Mouse (Mus musculus) urinary bladder, adult 18-20 months (tissue): ENCODE measurements around the gene Neu4.
"Not testable (repeated sequence)": the region's sequence is repeated elsewhere in the genome, so short reads cannot be mapped to it uniquely, and the experiment has no call there.

ENCODE experiments used
- DNase-seq, 2 experiments: peaks; one replicate each; pipeline ENCODE4 v3.0.0; 2022; ENCODE audit warnings: low spot score in 2 of 2, mixed read lengths in 2 of 2

Gene Neu4

DNA sequence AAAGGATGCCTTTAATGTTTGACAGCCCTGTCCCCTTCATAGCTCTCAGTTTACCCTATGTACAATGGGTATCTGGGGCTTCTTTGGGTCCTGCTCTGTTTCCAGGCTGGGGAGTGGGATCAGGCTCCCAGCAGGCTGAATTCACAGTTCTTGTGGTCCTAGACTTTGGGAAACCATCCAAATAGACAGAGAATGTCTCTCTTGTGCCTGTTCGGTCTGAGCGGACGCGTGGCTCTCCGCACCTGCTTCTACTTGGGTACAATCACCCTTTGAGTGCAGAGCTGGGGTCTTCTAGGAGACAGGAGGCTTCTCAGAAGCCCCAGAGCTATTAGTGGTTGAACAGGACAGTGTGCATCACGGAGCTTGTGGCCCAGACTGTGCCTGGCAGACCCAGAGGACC lies at the start of gene Neu4:
Gene Neu4, plus strand, starts transcription at position 301 of the 400 bp plus-strand sequence.
- DNase-seq, result no peak

- DNase-seq, result not testable (repeated sequence)
Observed at GRCm38 (mm10) chr1:93970797-93971196, 49.5 kb upstream of the Neu4 start.

DNA sequence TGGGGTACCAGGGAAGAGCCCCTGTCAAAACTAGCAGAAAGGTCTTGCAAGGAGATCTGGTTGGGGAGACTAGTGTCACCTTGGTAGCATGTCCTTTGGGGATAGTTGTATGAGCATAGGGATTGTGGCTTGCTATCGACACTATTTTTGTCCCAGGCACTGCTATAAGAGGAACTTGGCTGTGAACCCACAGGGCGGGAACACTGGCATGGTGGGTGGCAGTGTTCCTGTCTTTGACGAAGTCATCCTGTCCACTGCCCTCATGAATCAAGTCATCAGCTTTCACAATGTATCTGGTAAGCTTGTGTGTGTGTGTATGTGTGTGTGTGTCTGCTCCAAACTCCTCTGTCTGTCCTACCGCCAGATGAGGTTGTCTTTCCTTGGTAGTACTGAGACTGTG lies 44.5 kb upstream of the Neu4 start:
- not testable (repeated sequence) for DNase-seq

DNA sequence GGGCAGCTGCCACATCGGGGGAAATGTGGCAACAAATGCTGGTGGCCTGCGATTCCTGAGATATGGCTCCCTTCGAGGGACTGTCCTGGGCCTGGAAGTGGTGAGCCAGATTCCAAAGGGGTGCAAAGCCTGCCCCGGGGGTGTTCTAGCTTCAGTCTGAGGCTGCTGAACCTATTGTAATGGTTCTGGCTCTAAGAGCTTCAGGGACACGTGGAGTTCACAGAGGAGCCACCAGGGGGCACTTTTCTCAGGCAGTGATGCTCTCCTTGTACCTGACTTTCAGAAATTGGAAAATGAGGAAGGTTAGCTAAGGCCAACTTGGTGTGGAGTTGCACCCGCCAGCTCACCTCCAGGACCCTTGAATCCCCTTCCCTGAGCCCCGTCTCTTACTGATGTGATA lies 42.0 kb upstream of the Neu4 start:
- not testable (repeated sequence) for DNase-seq

GRCm38 (mm10) chr1:93980932-93981331 lies 39.3 kb upstream of the Neu4 start:
- not testable (repeated sequence) for DNase-seq

DNA sequence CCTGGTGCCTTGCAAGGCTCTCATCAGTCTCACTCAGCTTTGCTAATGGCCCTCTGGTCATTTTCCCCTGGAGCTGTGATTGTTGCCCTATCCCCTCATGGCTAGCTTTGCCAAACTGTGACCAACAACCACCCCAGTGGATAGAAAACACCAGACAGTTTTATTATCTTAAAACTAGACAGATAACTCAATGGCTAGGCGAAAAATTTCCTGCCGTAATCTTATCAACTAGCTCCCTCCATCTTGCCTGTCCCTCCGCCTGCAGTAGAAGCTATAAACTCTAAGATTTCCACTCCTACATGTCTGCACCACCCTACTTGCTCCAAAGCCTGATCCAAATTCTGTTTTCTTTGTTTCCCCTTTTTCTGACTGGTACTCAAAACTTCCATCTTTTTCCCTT lies 34.1 kb upstream of the Neu4 start:
- no peak for DNase-seq

- DNase-seq, result no peak
Observed at GRCm38 (mm10) chr1:93988786-93989185, 31.5 kb upstream of the Neu4 start.

DNA sequence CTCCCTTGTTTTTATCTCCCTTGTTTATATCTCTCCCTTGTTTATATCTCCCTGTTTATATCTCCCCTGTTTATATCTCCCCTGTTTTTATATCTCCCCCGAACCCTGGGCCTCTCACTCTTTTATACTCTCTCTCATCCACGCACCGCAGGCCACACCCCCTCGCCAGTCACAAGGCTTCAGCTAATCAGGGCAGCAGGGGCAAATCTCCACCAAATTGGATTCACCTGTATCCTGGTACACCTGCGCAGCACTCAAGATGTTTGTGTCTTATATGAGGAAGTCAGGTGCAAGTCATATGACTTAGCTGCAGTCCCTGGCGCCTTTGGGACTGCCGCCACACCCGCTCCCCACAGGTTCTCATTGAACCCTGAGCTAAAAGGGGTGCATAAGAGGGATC lies 30.0 kb upstream of the Neu4 start, which contains the start of gene Gal3st2c:
Gene Gal3st2c, plus strand, starts transcription at position 301 of the 400 bp plus-strand sequence.
- DNase-seq, result not testable (repeated sequence)

DNA sequence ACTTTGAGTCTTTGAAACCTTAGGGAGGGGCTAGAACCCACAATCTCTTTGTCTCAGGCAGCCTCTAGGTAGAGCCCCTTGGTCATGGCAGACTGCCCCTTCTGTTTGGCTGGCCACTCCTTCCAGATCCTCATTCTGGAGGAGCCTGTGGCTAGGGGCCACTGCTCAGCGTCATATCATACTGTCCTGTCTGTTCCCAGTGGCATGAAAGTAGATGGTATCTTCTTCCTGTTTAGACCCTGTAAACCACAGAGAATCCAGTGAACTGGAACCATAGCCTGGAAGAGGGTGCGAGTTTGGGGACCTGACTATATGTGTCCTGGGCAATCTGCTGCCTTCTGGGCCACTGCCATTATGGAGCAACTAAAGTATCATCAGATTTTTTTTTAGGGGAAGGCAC lies 29.2 kb upstream of the Neu4 start:
- DNase-seq, result not testable (repeated sequence)

GRCm38 (mm10) chr1:93991491-93991890 lies 28.8 kb upstream of the Neu4 start:
- not testable (repeated sequence) for DNase-seq

DNA sequence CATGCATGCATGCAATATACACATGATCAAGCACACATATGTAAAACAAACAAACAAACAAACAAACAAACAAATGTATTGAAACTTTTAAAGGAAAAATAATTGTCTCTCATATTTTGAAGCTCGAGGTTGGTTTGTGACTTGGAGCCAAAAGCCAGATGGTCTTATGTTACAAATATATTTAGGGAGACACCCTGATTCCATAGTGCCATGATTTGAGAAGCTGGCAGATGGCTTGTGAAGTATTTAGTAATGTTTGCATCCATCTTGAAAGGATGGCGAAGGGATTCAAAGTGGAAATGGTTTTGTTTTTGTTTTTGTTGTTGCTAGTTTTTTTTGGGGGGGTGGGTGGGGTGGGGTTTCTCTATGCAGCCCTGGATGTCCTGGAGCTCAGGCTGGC lies 19.2 kb upstream of the Neu4 start:
- DNase-seq, result no peak

GRCm38 (mm10) chr1:94005954-94006506 lies 14.2 kb upstream of the Neu4 start:
- not testable (repeated sequence) for DNase-seq

GRCm38 (mm10) chr1:94008826-94009225 lies 11.4 kb upstream of the Neu4 start:
- not testable (repeated sequence) for DNase-seq

- DNase-seq, result no peak
Observed at GRCm38 (mm10) chr1:94011643-94012042, 8.6 kb upstream of the Neu4 start.

DNA sequence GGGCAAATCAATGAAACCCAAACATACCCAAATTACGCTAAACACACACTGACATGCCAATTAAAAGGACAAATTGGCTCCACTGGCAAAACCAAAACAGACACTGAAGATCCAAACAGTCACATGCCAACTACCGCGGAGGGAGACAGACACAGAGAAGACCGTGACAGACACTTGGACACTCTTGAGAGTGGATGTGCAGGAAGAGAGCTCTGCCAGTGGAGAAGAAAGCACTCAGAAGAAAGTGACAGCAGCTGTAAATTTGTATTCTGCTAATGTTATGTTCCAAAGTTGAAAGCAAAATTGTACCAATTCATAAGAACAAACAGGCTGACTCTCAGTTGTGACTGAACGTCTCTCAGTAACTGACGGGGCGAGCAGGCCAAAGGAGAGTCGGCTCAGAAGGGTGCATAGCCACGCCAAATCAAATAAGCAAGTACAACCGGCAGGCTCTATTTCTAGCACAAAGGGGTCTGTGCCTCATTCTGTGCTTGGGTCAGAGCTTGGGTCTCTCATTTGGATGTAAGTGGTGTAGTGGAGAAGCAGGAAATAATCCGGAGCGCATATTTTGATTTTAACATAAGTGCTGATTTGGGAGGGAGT lies 7.4 kb downstream of the Neu4 start:
- no peak for DNase-seq

- DNase-seq, result no peak
Observed at GRCm38 (mm10) chr1:94028741-94029140, 8.5 kb downstream of the Neu4 start.

- no peak for DNase-seq
Observed at GRCm38 (mm10) chr1:94033075-94033602, 12.9 kb downstream of the Neu4 start.

DNA sequence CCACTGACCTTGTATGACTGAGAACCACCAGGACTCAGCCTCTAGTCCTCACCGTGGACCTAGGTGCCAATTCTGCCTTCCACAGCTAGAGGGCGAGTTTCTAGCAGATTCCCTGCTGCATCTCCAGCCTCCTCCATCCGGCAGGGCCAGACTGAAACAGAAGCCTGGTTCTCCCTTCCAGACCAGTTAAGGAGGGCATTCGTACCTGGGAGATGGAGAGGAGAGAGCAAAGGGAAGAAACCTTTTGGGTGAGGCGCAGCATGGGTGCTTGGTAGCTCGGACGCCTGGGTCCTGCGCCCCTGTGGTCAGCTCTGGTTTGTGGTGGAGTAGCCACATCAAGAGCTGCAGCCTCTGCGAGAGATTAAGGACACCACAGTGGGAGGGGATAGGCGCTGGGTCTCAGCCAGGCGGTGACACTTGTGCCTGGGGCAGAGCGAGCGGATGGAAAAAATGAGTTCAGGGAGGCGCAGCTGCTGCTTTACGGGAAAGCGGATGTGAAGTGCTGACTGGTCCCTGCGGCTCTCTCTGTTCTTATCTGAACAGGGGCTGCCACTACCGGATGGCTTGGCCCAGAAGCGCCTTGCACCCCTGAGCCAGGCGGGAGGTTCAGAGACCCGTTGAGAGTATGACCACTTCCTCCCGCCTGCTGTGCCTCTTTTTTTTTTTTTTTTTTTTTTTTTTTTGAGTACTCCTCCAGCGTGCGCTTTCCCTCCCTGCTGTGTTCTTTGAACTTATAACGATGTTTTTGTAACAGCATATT lies 14.9 kb downstream of the Neu4 start:
- DNase-seq, result peak; percentile 53 to 63

GRCm38 (mm10) chr1:94040391-94040790 lies 20.1 kb downstream of the Neu4 start:
- no peak for DNase-seq

GRCm38 (mm10) chr1:94045559-94045958 lies 25.3 kb downstream of the Neu4 start:
- no peak for DNase-seq

DNA sequence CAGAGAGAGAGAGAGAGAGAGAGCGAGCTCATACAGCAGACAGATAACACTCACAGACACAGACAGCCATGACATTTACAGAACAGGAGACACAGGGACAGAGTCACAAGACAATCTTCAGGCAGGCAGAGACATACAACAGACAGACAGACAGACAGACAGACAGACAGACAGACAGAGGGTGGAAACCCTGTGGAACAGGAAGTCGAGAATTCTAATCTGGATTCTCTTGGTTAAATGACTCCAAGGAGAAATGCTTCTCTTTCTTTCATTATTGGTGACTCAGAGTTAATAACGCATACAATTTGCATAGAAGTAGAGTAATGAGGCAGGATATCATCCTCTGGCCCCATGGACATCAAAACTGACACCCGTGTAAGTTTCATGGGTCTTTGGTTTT lies 26.3 kb downstream of the Neu4 start:
- DNase-seq, result no peak

GRCm38 (mm10) chr1:94051104-94051503 lies 30.9 kb downstream of the Neu4 start:
- DNase-seq, result no peak

DNA sequence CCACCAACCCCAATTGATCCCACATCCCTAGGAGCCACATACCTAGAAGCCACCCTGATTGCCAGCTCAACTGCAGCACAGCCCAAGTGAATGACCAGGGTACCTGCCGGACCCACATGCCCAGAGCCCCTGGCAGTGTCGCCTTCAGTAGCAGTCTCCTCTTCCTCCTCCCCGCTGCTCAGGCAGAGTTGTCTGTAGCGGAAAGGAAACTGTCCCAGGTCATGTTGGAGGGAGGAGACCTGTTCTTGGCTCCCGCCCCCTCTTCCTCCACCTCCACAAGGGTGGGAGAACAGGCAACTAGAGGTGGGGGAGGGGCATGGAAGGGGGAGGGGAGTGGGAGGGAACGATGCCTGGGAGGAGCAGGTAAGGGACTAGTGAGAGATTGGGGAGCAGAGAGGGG lies 32.1 kb downstream of the Neu4 start, which contains the start of gene Pdcd1:
Gene Pdcd1, minus strand, starts transcription at position 181 of the 400 bp plus-strand sequence.
- DNase-seq, result no peak
